Mouse (Mus musculus): ENCODE results near the gene Chp1.

Gene Chp1

GRCm38 (mm10) chr2:119516811-119517210 lies 30.7 kb upstream of the Chp1 start:
- Histone ChIP-seq H3K27me3 (ENCODE audit: insufficient read depth, low read length) (no peaks in the 10 kb centered on the region; the same call in 1 of the 2 replicates), H3K4me3 (replicated peaks; ENCODE audit: low read length) (no peak overlapping the region), H3K36me3 (ENCODE audit: insufficient read depth, low read length) (no peaks in the 10 kb centered on the region), H3K9me3 (ENCODE audit: low read length) (no peaks in the 10 kb centered on the region), H3K4me1 (replicated peaks; ENCODE audit: low read depth, low read length) (no peaks in the 10 kb centered on the region)
- no peak for TF ChIP-seq NANOG (IDR thresholded peaks at IDR 0.05; ENCODE audit: borderline replicate concordance, low read length)

GRCm38 (mm10) chr2:119520550-119520949 lies 26.9 kb upstream of the Chp1 start:
- Histone ChIP-seq H3K36me3 (ENCODE audit: insufficient read depth, low read length) (no peaks in the 10 kb centered on the region), H3K4me1 (replicated peaks; ENCODE audit: low read depth, low read length) (0 out of 2 replicates have a peak, but pooled peaks cover 2% of the 10 kb centered on the region), H3K9me3 (ENCODE audit: low read length) (no peaks in the 10 kb centered on the region), H3K27me3 (ENCODE audit: insufficient read depth, low read length) (no peaks in the 10 kb centered on the region; the same call in 1 of the 2 replicates), H3K4me3 (replicated peaks; ENCODE audit: low read length) (no peak overlapping the region)
- TF ChIP-seq NANOG (IDR thresholded peaks at IDR 0.05; ENCODE audit: borderline replicate concordance, low read length) (no peak), CTCF (conservative IDR thresholded peaks at IDR 0.05; ENCODE audit: low read length) (no peak), POU5F1 (IDR thresholded peaks at IDR 0.05; ENCODE audit: borderline replicate concordance, low read length) (no peak)

GRCm38 (mm10) chr2:119523836-119524235 lies 23.7 kb upstream of the Chp1 start:
- H3K27me3 ChIP-seq (ENCODE audit: insufficient read depth, low read length) = no peaks in the 10 kb centered on the region; the same call in 1 of the 2 replicates
- H3K4me3 ChIP-seq (replicated peaks; ENCODE audit: low read length) = no peak overlapping the region
- H3K9me3 ChIP-seq (ENCODE audit: low read length) = no peaks in the 10 kb centered on the region
- TF ChIP-seq POU5F1 (IDR thresholded peaks at IDR 0.05; ENCODE audit: borderline replicate concordance, low read length) (no peak), CTCF (conservative IDR thresholded peaks at IDR 0.05; ENCODE audit: low read length) (no peak), NANOG (IDR thresholded peaks at IDR 0.05; ENCODE audit: borderline replicate concordance, low read length) (no peak)
- 0 out of 2 replicates have a peak, but pooled peaks cover 3% of the 10 kb centered on the region for H3K4me1 ChIP-seq (replicated peaks; ENCODE audit: low read depth, low read length)
- no peaks in the 10 kb centered on the region for H3K36me3 ChIP-seq (ENCODE audit: insufficient read depth, low read length)

- TF ChIP-seq POU5F1 (IDR thresholded peaks at IDR 0.05; ENCODE audit: borderline replicate concordance, low read length) (no peak), CTCF (conservative IDR thresholded peaks at IDR 0.05; ENCODE audit: low read length) (no peak), NANOG (IDR thresholded peaks at IDR 0.05; ENCODE audit: borderline replicate concordance, low read length) (no peak)
- Histone ChIP-seq H3K27me3 (ENCODE audit: insufficient read depth, low read length) (no peaks in the 10 kb centered on the region), H3K4me3 (replicated peaks; ENCODE audit: low read length) (no peak overlapping the region)
These were observed 22.1 kb upstream of the Chp1 start for GRCm38 (mm10) chr2:119525422-119525821.

GRCm38 (mm10) chr2:119538802-119539201 lies 8.7 kb upstream of the Chp1 start:
- Histone ChIP-seq H3K4me1 (replicated peaks; ENCODE audit: low read depth, low read length) (no peaks in the 10 kb centered on the region), H3K4me3 (replicated peaks; ENCODE audit: low read length) (no peak overlapping the region), H3K36me3 (ENCODE audit: insufficient read depth, low read length) (no peaks in the 10 kb centered on the region), H3K27me3 (ENCODE audit: insufficient read depth, low read length) (no peaks in the 10 kb centered on the region), H3K9me3 (ENCODE audit: low read length) (no peaks in the 10 kb centered on the region)
- TF ChIP-seq NANOG (IDR thresholded peaks at IDR 0.05; ENCODE audit: borderline replicate concordance, low read length) (no peak), POU5F1 (IDR thresholded peaks at IDR 0.05; ENCODE audit: borderline replicate concordance, low read length) (no peak), CTCF (conservative IDR thresholded peaks at IDR 0.05; ENCODE audit: low read length) (no peak)

More at GRCm38 (mm10) chr2:119525422-119525821, 22.1 kb upstream of the Chp1 start:
- 0 out of 2 replicates have a peak, but pooled peaks cover 3% of the 10 kb centered on the region for H3K4me1 ChIP-seq (replicated peaks; ENCODE audit: low read depth, low read length)
- H3K36me3 ChIP-seq (ENCODE audit: insufficient read depth, low read length) = no peaks in the 10 kb centered on the region
- no peaks in the 10 kb centered on the region for H3K9me3 ChIP-seq (ENCODE audit: low read length)

- H3K27me3 ChIP-seq (ENCODE audit: insufficient read depth, low read length) = no peaks in the 10 kb centered on the region
- peak; percentile 49 for TF ChIP-seq CTCF (conservative IDR thresholded peaks at IDR 0.05; ENCODE audit: low read length)
- TF ChIP-seq NANOG (IDR thresholded peaks at IDR 0.05; ENCODE audit: borderline replicate concordance, low read length) = no peak
These were observed 5.4 kb upstream of the Chp1 start for GRCm38 (mm10) chr2:119542106-119542505.

GRCm38 (mm10) chr2:119543656-119544055 lies 3.8 kb upstream of the Chp1 start:
- Histone ChIP-seq H3K4me3 (replicated peaks; ENCODE audit: low read length) (no peak overlapping the region), H3K4me1 (replicated peaks; ENCODE audit: low read depth, low read length) (peaks cover 15% of the 10 kb centered on the region), H3K27me3 (ENCODE audit: insufficient read depth, low read length) (no peaks in the 10 kb centered on the region), H3K36me3 (ENCODE audit: insufficient read depth, low read length) (no peaks in the 10 kb centered on the region), H3K9me3 (ENCODE audit: low read length) (no peaks in the 10 kb centered on the region)
- no peak for TF ChIP-seq NANOG (IDR thresholded peaks at IDR 0.05; ENCODE audit: borderline replicate concordance, low read length)
- no peak for TF ChIP-seq POU5F1 (IDR thresholded peaks at IDR 0.05; ENCODE audit: borderline replicate concordance, low read length)
- TF ChIP-seq CTCF (conservative IDR thresholded peaks at IDR 0.05; ENCODE audit: low read length) = no peak

More at GRCm38 (mm10) chr2:119542106-119542505, 5.4 kb upstream of the Chp1 start:
- Histone ChIP-seq H3K4me1 (replicated peaks; ENCODE audit: low read depth, low read length) (peaks cover 7% of the 10 kb centered on the region), H3K4me3 (replicated peaks; ENCODE audit: low read length) (no peak overlapping the region), H3K9me3 (ENCODE audit: low read length) (no peaks in the 10 kb centered on the region), H3K36me3 (ENCODE audit: insufficient read depth, low read length) (no peaks in the 10 kb centered on the region)

- Histone ChIP-seq H3K9me3 (ENCODE audit: low read length) (no peaks in the 10 kb centered on the region), H3K4me1 (replicated peaks; ENCODE audit: low read depth, low read length) (peaks cover 20% of the 10 kb centered on the region), H3K27me3 (ENCODE audit: insufficient read depth, low read length) (no peaks in the 10 kb centered on the region), H3K4me3 (replicated peaks; ENCODE audit: low read length) (peak overlapping the region; percentile 89), H3K36me3 (ENCODE audit: insufficient read depth, low read length) (no peaks in the 10 kb centered on the region)
- TF ChIP-seq CTCF (conservative IDR thresholded peaks at IDR 0.05; ENCODE audit: low read length) = peak; percentile 94
- TF ChIP-seq NANOG (IDR thresholded peaks at IDR 0.05; ENCODE audit: borderline replicate concordance, low read length) = no peak
- no peak for TF ChIP-seq POU5F1 (IDR thresholded peaks at IDR 0.05; ENCODE audit: borderline replicate concordance, low read length)
These were observed 512 bp upstream of the Chp1 start for GRCm38 (mm10) chr2:119546848-119547521.

GRCm38 (mm10) chr2:119548371-119548660 lies 819 bp downstream of the Chp1 start:
- Histone ChIP-seq H3K4me3 (replicated peaks; ENCODE audit: low read length) (peak overlapping the region; percentile 89), H3K9me3 (ENCODE audit: low read length) (no peaks in the 10 kb centered on the region), H3K27me3 (ENCODE audit: insufficient read depth, low read length) (no peaks in the 10 kb centered on the region), H3K4me1 (replicated peaks; ENCODE audit: low read depth, low read length) (peaks cover 20% of the 10 kb centered on the region), H3K36me3 (ENCODE audit: insufficient read depth, low read length) (no peaks in the 10 kb centered on the region)
- no peak for TF ChIP-seq NANOG (IDR thresholded peaks at IDR 0.05; ENCODE audit: borderline replicate concordance, low read length)
- TF ChIP-seq POU5F1 (IDR thresholded peaks at IDR 0.05; ENCODE audit: borderline replicate concordance, low read length) = no peak
